Mouse (Mus musculus): ENCODE data around the gene Pde4d.

The Pde4d gene

DNA sequence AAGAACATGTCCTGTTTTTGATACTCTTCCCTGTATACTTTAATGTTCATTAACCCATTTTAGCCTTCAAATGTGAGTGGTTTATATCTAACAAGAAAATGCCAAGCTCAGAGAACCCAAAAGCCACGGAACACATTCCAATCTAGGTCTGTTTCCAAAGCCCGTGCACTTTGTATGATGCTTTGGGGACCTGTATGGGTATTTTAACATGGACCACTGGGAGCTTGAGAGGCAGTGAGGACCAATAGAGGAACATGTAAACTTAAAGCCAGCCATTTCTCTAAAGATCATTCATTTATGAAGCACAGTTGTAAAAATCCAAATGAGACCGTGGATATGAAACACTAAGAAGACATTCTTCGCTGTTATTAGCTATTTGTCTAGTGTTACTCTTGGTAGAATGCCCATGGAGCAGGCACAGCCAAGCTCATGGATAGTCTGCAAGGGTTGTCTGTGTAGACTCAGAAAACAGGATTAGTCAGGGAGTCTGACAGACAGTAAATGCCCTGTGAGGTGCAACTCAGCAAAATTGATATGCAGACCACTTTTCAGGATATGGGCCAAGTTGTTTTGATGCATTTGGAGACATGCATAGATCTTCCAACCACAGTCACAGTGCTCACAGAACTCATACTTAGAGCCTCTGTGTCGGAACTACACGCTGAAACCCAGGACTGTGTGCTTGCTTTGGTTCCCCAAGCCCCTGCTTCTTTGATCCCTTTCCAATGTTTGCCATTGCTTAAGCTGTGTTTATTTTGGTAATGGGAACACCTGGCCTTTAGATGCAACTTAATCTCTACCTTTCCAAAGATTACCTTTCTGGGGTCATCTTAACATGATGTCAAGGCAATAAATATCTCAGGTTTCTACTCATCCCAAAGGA, 1272.7 kb downstream of the Pde4d start:
- DNase-seq, result no peak

- DNase-seq, result peak; percentile 15 to 34
Measured at GRCm38 (mm10) chr13:109727346-109727745, 1277.6 kb downstream of the Pde4d start.

GRCm38 (mm10) chr13:109729612-109730011, 1279.9 kb downstream of the Pde4d start:
- no peak for DNase-seq

DNA sequence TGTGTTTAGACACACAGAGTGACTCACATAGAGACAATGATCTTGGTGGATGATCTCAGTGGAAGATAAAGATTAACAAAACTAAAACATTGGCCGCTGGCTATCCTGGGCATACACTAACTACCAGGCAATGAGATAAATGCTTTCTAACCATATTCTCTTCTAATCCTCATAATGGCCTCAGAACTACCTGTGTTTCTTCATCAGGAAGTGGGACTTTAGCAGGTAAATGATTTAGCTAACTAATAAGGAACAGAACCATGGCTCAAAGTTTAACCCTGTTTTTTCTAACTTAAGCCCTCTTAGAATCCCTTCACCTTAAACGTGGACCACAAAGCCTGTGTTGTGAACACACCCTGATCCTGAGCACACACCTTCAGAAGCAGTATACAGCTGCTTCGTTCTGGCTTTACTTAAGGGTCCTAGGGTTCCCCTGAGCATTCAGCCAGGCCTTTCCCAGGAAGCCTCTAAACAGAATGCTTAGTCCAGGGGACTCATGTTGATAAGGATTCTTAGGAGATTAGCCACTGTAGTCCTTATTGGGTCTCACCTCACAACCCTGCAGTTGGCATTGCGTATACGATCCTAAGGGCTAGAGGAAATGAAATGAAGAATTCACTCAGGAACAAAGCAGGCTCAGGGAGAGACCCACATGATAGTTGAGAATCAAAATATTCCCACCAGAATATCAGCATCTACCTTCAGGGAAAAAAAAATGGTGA, 1283.1 kb downstream of the Pde4d start:
- DNase-seq, result no peak

GRCm38 (mm10) chr13:109736290-109737078, 1286.7 kb downstream of the Pde4d start:
- peak in 1 of 2 experiments; percentile 25 for DNase-seq

- no peak for DNase-seq
Measured at GRCm38 (mm10) chr13:109746492-109746891, 1296.7 kb downstream of the Pde4d start.

- no peak for DNase-seq
Measured at GRCm38 (mm10) chr13:109752236-109752863, 1302.6 kb downstream of the Pde4d start.

DNA sequence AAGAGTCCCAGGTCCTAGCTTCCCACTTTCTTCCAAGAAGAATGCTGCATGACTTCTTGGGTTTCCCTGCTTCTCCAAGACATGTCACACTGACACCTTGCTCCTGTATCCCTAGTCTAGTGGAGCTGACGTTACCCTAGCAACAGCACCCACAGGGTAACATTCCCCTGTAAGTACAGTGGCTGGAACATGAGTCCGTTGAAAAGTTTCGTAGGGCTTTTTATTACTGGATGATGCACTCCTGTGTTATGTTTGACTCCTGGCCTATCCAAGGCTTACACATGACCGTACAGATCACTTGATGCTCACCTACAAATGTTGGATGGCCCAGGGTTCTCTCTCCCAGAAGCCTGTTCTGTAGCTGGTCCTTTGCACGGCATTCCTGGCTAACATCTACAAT, 1307.1 kb downstream of the Pde4d start:
- no peak for DNase-seq

GRCm38 (mm10) chr13:109759201-109759600, 1309.5 kb downstream of the Pde4d start:
- peak; percentile 49 for DNase-seq

DNA sequence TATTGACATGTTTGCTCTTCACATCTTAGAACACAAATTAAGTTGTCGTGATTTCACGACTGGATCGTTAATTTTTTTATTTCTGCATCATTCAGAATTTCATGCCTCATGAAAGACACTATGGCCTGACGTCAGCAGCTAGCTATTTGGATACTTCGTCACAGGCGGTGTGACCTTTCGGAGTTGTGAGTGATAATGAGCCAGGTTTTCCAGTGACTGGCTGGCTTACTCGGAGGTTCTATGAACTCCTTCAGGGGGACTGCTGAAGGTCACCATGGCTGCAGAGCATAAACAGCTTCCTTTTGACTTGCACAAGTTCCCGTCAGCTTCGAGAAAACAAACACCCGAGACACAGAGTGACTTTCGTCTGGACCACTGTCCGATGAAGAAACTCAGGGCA, 1311.3 kb downstream of the Pde4d start:
- DNase-seq, result no peak

DNA sequence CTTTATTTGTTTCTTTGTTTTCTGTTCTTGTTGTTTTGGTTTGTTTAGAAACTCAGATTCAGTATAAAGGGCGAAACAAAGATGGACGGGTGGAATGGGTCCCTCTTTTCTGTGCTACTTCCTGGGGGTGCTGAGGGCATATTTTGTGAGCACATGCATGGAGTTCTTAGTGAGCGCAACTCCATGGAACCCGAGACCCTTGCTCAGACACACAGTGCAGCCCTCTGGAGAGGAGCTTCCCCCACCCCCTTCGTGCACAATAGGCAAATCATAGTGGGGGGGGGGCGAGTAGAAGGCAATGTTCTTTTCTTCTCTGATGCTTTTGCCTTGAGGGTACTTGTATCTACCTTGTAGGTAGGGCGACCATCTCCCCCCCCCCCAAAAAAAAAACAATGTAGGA, 1325.0 kb downstream of the Pde4d start:
- no peak for DNase-seq

- DNase-seq, result no peak
Measured at GRCm38 (mm10) chr13:109775197-109775596, 1325.4 kb downstream of the Pde4d start.

DNA sequence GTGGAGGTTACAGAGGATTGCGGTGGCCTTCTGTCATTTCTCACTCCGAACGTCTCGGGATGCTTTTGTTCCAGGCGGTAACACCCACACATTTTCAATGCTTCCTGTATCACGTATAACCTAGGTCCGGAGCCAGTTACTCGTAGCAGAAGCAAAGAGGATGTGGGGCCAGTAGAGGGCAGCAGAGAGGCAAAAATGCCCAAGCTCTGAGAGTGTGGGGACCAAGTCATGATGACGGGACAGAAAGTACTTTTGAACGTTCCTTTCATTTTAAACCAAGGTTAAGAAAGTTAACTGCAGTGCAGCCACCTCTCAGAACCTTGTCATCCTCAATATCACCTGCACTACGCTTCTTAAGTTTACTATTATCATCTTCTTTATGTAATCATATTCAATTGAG, 1326.4 kb downstream of the Pde4d start:
- DNase-seq, result peak; percentile 93 to 94

DNA sequence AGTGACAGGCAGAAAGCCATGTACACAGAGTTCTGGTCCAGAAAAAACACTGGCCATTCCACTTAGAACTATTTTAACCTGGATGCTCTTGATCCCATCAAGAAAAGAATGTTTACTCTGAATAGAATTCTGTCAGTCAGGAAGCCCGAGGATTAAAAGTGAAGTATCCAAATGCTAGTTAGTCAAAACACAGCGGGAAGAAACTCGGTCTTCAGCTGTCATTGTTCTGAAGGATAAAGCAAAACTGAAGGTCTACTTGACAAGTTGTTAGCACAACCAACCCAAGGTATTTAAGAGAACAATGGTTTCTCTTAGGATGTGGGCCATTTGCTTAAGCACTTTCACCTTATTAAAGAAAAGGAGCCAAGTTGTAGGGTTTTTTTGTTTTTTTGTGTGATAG, 1327.2 kb downstream of the Pde4d start:
- DNase-seq, result no peak

GRCm38 (mm10) chr13:109777441-109777840, 1327.7 kb downstream of the Pde4d start:
- DNase-seq, result no peak

GRCm38 (mm10) chr13:109778297-109778835, 1328.6 kb downstream of the Pde4d start:
- no peak for DNase-seq

DNA sequence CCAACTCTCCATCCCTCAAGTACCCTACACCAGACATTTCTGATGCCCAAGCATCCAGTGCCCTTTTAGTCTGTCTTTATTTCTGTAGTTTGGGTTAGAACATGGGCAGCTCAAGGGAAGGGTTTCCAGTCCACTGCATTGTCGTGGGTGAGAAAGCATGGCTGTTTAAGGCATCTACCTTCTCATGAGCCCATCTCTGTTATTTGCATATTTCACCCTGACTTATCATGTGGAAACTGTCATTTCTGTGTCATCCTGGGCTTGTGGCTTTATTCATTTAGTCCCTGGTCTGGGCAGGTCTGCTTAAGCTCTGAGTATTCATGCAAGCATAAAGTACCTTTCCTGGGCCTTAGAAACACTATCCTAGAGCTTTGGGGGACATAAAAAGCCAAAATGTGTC, 1331.7 kb downstream of the Pde4d start:
- DNase-seq, result no peak

GRCm38 (mm10) chr13:109788604-109789003, 1338.9 kb downstream of the Pde4d start:
- DNase-seq, result no peak

DNA sequence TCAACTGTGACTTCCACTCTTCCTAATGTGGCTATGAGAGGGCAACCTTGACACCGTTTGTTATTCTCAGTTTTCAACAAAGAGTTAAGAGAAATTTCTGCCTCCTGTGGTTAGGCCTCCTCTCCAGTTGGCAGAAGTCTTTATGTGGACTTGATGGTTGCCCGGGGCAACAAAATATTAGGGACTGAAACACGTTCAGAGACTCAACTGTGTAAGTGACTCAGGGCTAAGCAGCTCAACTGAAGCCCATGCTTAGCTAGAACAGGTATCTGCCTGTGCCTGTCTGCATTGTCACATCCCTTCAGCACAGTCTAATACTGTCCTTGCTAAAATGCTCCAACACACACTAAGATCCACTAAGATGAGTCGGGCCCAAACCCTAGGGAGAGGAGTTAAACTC, 1339.4 kb downstream of the Pde4d start:
- DNase-seq, result no peak

GRCm38 (mm10) chr13:109790045-109790715, 1340.4 kb downstream of the Pde4d start:
- DNase-seq, result no peak

GRCm38 (mm10) chr13:109793918-109794317, 1344.2 kb downstream of the Pde4d start:
- DNase-seq, result no peak

DNA sequence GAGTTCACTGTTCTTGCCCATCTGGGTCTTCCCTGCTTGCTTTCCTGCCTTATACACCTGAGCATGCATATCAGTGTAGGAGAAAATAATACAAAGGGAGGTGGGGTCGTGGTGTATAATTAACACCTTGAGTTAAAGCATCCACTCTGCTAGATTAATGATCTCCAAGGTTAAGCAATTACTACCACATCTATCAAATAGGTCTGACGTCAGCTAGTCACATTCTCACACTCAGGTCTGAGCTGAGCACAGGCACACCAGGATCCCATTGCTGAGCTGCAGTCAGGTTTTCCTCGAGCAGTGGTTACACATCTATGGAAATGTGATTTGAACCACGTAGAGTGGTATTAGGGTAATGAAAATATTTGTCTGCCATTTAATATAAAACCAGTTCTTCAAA, 1348.9 kb downstream of the Pde4d start:
- DNase-seq, result no peak

Data from cerebellum, postnatal 14 days (tissue).